Mouse (Mus musculus): ENCODE results near the gene Atxn7l1. TPM values are rescaled to one million over a fixed set of nuclear protein-coding genes. Genes with fewer than 3 reads are reported as not detected.
"Not testable (repeated sequence)": the region's sequence is repeated elsewhere in the genome, so short reads cannot be mapped to it uniquely, and the experiment has no call there.

Atxn7l1 gene
- polyA plus RNA-seq, 1 experiment from 2014 or later: 23.9 TPM

DNA sequence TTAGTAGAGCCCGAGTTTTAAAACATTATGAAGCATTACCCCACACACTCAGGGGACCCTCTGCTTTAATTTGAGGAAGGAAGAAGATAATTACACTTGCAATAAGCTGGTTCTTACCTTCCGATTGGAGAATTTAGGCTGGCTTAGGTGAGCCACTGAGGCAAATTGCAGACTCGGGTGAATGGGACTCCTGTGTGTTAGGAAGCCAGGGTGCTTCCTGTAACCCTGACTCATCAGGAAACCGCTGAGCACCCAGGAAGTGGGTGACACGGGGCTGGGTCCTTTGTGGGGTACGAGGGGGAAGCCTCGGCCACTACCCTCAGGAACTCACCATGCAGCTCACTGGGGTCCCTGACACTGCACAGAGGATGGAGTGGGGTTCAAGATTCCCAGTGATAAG is 12.9 kb downstream of the Atxn7l1 start:
- no peak overlapping the region for H3K9ac ChIP-seq (replicated peaks; ENCODE audit: low read length)
- ATAC-seq (ENCODE audit: low FRiP score, low TSS enrichment): no peak

DNA sequence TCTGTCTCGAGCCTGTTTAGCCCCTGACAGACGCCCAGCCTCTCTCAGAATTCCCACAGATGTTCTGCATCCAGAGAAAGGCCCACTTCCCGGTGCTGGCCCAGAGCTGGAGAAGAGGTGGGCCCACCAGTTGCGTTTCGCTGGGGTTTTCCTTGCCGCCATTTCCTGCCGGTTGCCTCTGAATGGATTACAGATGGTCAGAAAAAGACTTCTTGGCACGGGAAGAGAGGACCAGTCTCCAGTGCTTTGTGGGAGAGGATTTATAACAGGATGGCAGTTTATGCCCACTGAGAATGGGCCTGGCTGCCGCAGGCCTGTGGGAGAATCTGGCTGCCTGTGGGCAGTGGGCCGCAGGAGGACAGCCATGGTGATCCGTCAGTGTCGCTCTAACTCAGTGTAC is 15.0 kb downstream of the Atxn7l1 start:
- no peak overlapping the region for H3K4me2 ChIP-seq (ENCODE audit: low read length)
- no peak overlapping the region for H3K4me3 ChIP-seq (replicated peaks; ENCODE audit: low read depth, low read length)
- H3K36me3 ChIP-seq (ENCODE audit: control insufficient read depth, insufficient read depth, low read length): peaks cover 2% of the 10 kb centered on the region; the same call in 1 of the 2 replicates
- DNase-seq (peak; percentile 50), ATAC-seq (ENCODE audit: low FRiP score, low TSS enrichment) (no peak)
- no peaks in the 10 kb centered on the region for H3K9me3 ChIP-seq (ENCODE audit: control insufficient read depth, low read length)
- no peaks in the 10 kb centered on the region for H3K27me3 ChIP-seq (ENCODE audit: control insufficient read depth, insufficient read depth, low read length)
- H3K9ac ChIP-seq (replicated peaks; ENCODE audit: low read length): no peak overlapping the region
- peak overlapping the region; percentile 41 for H3K27ac ChIP-seq (replicated peaks; ENCODE audit: low read depth, low read length)
- 43% methylated on average over 12 of the region's 12 CpGs for WGBS
- H3K4me1 ChIP-seq (ENCODE audit: control insufficient read depth, insufficient read depth, low read length): peaks cover 11% of the 10 kb centered on the region; the same call in 1 of the 2 replicates

More for the DNA sequence above, 12.9 kb downstream of the Atxn7l1 start:
- Histone ChIP-seq H3K27ac (replicated peaks; ENCODE audit: low read depth, low read length) (no peak overlapping the region), H3K27me3 (ENCODE audit: control insufficient read depth, insufficient read depth, low read length) (no peaks in the 10 kb centered on the region), H3K9me3 (ENCODE audit: control insufficient read depth, low read length) (no peaks in the 10 kb centered on the region), H3K4me3 (replicated peaks; ENCODE audit: low read depth, low read length) (no peak overlapping the region), H3K4me2 (ENCODE audit: low read length) (no peak overlapping the region), H3K4me1 (ENCODE audit: control insufficient read depth, insufficient read depth, low read length) (peaks cover 13% of the 10 kb centered on the region; the same call in 1 of the 2 replicates), H3K36me3 (ENCODE audit: control insufficient read depth, insufficient read depth, low read length) (peaks cover 2% of the 10 kb centered on the region; the same call in 1 of the 2 replicates)
- DNase-seq: no peak
- WGBS: 91% methylated on average over 7 of the region's 7 CpGs

DNA sequence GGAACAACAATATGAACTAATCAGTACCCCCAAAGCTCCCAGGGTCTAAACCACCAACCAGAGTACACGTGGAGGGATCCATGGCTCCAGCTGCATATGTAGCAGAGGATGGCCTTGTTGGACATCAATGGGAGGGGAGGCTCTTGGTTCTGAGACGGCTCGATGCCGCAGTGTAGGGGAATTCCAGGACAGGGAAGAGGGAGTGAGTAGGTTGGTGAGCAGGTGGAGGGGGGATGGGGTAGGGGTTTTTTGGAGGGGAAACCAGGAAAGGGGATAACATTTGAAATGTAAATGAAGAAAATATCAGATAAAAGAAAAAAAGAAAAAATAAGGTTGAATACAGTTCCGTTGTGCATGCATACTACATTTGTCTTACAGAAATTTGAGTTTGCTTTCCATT is 16.5 kb downstream of the Atxn7l1 start:
- H3K9me3 ChIP-seq (ENCODE audit: control insufficient read depth, low read length); H3K4me1 ChIP-seq (ENCODE audit: control insufficient read depth, insufficient read depth, low read length); H3K9ac ChIP-seq (replicated peaks; ENCODE audit: low read length); H3K27me3 ChIP-seq (ENCODE audit: control insufficient read depth, insufficient read depth, low read length); ATAC-seq (ENCODE audit: low FRiP score, low TSS enrichment); DNase-seq; H3K4me2 ChIP-seq (ENCODE audit: low read length); H3K36me3 ChIP-seq (ENCODE audit: control insufficient read depth, insufficient read depth, low read length); H3K27ac ChIP-seq (replicated peaks; ENCODE audit: low read depth, low read length); H3K4me3 ChIP-seq (replicated peaks; ENCODE audit: low read depth, low read length): not testable (repeated sequence)
- 94% methylated on average over 5 of the region's 5 CpGs for WGBS

DNA sequence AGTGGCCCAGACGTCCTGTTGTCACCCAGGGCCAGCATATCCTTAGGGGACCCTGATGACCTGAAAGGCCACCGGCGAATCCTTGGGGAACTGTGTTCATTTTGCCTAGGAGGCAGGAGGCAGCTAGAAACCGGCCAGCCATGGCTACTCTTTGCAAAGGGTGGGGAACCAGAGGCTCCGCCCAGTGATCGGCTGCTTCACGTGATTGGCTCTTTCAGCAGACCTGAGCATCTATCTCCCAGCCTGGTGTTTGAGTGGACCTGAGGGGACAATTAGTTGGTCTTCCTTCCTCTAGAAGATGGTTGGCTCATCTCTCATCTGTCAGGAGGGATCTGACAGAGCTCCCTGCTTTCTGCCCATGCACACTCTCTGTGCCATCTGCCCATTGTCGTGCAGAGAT is 19.2 kb downstream of the Atxn7l1 start:
- Histone ChIP-seq H3K4me1 (ENCODE audit: control insufficient read depth, insufficient read depth, low read length) (0 out of 2 replicates have a peak, but pooled peaks cover 5% of the 10 kb centered on the region), H3K4me2 (ENCODE audit: low read length) (no peak overlapping the region), H3K36me3 (ENCODE audit: control insufficient read depth, insufficient read depth, low read length) (peaks cover 2% of the 10 kb centered on the region; the same call in 1 of the 2 replicates), H3K27me3 (ENCODE audit: control insufficient read depth, insufficient read depth, low read length) (no peaks in the 10 kb centered on the region), H3K9me3 (ENCODE audit: control insufficient read depth, low read length) (no peaks in the 10 kb centered on the region), H3K27ac (replicated peaks; ENCODE audit: low read depth, low read length) (no peak overlapping the region), H3K9ac (replicated peaks; ENCODE audit: low read length) (no peak overlapping the region), H3K4me3 (replicated peaks; ENCODE audit: low read depth, low read length) (no peak overlapping the region)
- no peak for DNase-seq
- ATAC-seq (ENCODE audit: low FRiP score, low TSS enrichment): no peak
- WGBS: 59% methylated on average over 8 of the region's 8 CpGs

DNA sequence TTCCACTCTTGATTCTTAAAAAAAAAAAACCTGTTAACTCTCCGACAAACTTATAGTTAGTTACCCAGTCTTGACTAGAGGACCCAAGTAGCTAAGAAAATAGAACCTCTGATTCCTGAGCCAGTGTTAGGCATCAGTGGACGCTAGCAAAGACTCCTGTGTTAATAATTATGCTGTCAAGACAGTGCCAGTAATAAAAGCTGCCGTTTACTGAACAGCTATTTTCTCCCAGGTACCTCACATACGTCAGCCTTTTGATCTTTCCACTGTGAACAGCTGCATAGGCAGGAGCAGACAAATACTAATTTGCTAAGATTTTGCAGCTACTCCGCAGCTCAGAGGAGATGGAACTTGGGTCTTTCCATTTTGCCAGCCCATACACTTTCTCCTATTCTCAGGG is 20.1 kb downstream of the Atxn7l1 start:
- Histone ChIP-seq H3K36me3 (ENCODE audit: control insufficient read depth, insufficient read depth, low read length) (peaks cover 2% of the 10 kb centered on the region; the same call in 1 of the 2 replicates), H3K9ac (replicated peaks; ENCODE audit: low read length) (no peak overlapping the region), H3K4me3 (replicated peaks; ENCODE audit: low read depth, low read length) (no peak overlapping the region), H3K27ac (replicated peaks; ENCODE audit: low read depth, low read length) (no peak overlapping the region), H3K9me3 (ENCODE audit: control insufficient read depth, low read length) (no peaks in the 10 kb centered on the region), H3K4me2 (ENCODE audit: low read length) (no peak overlapping the region), H3K27me3 (ENCODE audit: control insufficient read depth, insufficient read depth, low read length) (no peaks in the 10 kb centered on the region), H3K4me1 (ENCODE audit: control insufficient read depth, insufficient read depth, low read length) (0 out of 2 replicates have a peak, but pooled peaks cover 4% of the 10 kb centered on the region)
- DNase-seq: no peak
- no peak for ATAC-seq (ENCODE audit: low FRiP score, low TSS enrichment)
- WGBS: 79% methylated on average over 5 of the region's 5 CpGs

DNA sequence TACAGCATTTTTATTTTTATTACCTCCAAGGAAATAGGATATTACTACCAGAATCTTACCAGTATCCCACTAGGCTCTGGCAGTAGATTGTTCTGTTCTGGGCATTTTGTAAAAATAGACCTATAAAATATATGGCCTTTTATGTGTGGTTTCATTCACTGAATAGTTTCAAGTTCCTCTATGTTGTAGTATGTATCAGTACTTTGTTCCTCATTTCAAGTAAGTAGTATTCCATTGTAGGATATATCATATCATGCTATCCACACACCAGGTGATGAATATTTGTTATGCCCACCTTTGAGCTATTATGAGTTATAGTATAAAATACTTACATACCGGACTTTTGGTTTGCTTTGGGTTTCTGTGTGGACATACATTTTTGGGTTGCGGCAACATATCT is 21.0 kb downstream of the Atxn7l1 start:
- Histone ChIP-seq H3K4me1 (ENCODE audit: control insufficient read depth, insufficient read depth, low read length) (no peaks in the 10 kb centered on the region), H3K27ac (replicated peaks; ENCODE audit: low read depth, low read length) (no peak overlapping the region), H3K4me3 (replicated peaks; ENCODE audit: low read depth, low read length) (no peak overlapping the region), H3K9me3 (ENCODE audit: control insufficient read depth, low read length) (no peaks in the 10 kb centered on the region), H3K27me3 (ENCODE audit: control insufficient read depth, insufficient read depth, low read length) (no peaks in the 10 kb centered on the region), H3K9ac (replicated peaks; ENCODE audit: low read length) (no peak overlapping the region), H3K4me2 (ENCODE audit: low read length) (no peak overlapping the region), H3K36me3 (ENCODE audit: control insufficient read depth, insufficient read depth, low read length) (peaks cover 2% of the 10 kb centered on the region; the same call in 1 of the 2 replicates)
- DNase-seq (no peak), ATAC-seq (ENCODE audit: low FRiP score, low TSS enrichment) (no peak)
- WGBS: 95% methylated on average over 2 of the region's 2 CpGs

DNA sequence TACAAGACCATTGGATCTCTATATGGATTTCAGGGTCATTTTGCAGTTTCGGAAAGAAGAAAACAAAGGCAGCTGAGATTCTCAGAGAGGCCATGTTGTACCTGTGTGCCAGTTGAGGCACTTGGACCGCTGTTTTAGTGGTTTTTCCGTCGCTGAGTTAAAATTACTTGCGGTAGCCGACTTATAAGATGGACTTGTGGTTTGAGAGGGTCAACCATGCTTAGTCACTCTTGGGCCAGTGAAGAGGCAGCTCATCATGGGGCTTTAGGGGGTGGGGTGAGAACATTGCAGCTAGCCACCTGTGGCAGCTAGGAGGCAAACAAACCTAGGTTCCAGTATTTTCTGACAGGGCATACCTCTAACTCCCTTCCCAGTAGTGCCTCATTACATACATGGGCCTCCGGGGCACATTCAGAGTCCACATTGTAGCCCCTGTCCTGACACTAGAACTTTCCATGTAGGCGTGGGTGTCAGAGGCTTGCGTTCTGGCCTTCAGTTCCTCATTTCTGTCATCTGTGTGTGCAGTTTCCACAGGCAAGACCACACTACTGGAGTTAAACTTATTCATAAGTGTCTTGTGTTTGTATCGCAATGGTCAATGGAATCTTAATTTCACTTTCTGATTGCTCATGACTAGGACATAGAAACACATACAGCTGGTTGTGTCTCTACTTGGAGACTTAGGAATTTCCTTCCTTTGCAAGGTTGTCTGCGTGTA is 22.4 kb downstream of the Atxn7l1 start:
- H3K27me3 ChIP-seq (ENCODE audit: control insufficient read depth, insufficient read depth, low read length): no peaks in the 10 kb centered on the region
- 92% methylated on average over 11 of the region's 11 CpGs for WGBS
- H3K4me3 ChIP-seq (replicated peaks; ENCODE audit: low read depth, low read length): no peak overlapping the region
- no peak overlapping the region for H3K27ac ChIP-seq (replicated peaks; ENCODE audit: low read depth, low read length)
- no peaks in the 10 kb centered on the region for H3K36me3 ChIP-seq (ENCODE audit: control insufficient read depth, insufficient read depth, low read length)
- ATAC-seq (ENCODE audit: low FRiP score, low TSS enrichment) (no peak), DNase-seq (no peak)
- H3K9me3 ChIP-seq (ENCODE audit: control insufficient read depth, low read length): no peaks in the 10 kb centered on the region
- no peak overlapping the region for H3K9ac ChIP-seq (replicated peaks; ENCODE audit: low read length)
- peaks cover 5% of the 10 kb centered on the region; the same call in 1 of the 2 replicates for H3K4me1 ChIP-seq (ENCODE audit: control insufficient read depth, insufficient read depth, low read length)
- no peak overlapping the region for H3K4me2 ChIP-seq (ENCODE audit: low read length)

DNA sequence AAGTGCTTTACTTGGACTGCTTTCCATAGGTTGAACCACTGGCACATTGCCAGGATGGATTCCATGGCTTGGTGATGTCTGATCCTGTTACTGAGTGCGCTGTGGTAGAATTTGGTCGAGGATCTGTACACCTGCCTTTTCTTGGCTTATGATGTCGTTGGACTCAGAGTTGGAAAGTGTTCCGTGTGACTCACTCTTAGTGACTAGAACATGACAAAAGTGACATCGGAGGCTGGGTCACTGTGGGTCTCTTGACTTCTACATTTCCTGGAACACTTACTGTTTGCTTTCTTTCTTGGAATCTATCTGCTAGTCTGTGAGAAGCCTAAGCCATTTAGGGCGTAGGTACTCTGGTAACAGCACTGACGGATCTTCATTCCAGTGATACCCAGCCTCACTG is 23.3 kb downstream of the Atxn7l1 start:
- no peak overlapping the region for H3K9ac ChIP-seq (replicated peaks; ENCODE audit: low read length)
- no peaks in the 10 kb centered on the region for H3K27me3 ChIP-seq (ENCODE audit: control insufficient read depth, insufficient read depth, low read length)
- H3K4me3 ChIP-seq (replicated peaks; ENCODE audit: low read depth, low read length): no peak overlapping the region
- H3K9me3 ChIP-seq (ENCODE audit: control insufficient read depth, low read length): no peaks in the 10 kb centered on the region
- H3K4me2 ChIP-seq (ENCODE audit: low read length): no peak overlapping the region
- H3K36me3 ChIP-seq (ENCODE audit: control insufficient read depth, insufficient read depth, low read length): no peaks in the 10 kb centered on the region
- no peak overlapping the region for H3K27ac ChIP-seq (replicated peaks; ENCODE audit: low read depth, low read length)
- no peak for DNase-seq
- WGBS: 93% methylated on average over 7 of the region's 7 CpGs
- H3K4me1 ChIP-seq (ENCODE audit: control insufficient read depth, insufficient read depth, low read length): peaks cover 12% of the 10 kb centered on the region
- no peak for ATAC-seq (ENCODE audit: low FRiP score, low TSS enrichment)

DNA sequence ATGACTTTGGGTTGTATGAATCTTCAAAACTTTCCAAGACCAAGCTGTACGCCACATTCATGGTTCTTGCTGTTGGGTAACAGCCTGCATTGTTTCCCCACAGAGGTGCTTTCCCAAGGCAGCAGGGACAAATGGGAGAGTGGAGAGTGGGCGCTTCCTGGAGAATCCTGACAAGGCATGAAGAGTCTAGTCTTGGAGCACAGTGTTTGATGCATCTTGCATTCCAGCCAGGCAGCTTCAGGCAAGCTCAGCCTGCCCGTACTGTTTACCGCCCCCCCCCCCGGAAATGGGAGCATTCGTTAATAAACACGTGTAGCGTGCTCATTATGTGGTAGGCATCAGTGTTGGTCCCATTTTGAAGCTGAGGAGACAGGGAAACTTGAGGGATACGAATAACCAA is 25.4 kb downstream of the Atxn7l1 start:
- no peak for DNase-seq
- no peaks in the 10 kb centered on the region for H3K36me3 ChIP-seq (ENCODE audit: control insufficient read depth, insufficient read depth, low read length)
- 90% methylated on average over 9 of the region's 9 CpGs for WGBS

More for the DNA sequence above, 25.4 kb downstream of the Atxn7l1 start:
- no peak for ATAC-seq (ENCODE audit: low FRiP score, low TSS enrichment)
- Histone ChIP-seq H3K4me3 (replicated peaks; ENCODE audit: low read depth, low read length) (no peak overlapping the region), H3K9ac (replicated peaks; ENCODE audit: low read length) (no peak overlapping the region), H3K4me2 (ENCODE audit: low read length) (no peak overlapping the region), H3K27me3 (ENCODE audit: control insufficient read depth, insufficient read depth, low read length) (no peaks in the 10 kb centered on the region), H3K4me1 (ENCODE audit: control insufficient read depth, insufficient read depth, low read length) (peaks cover 23% of the 10 kb centered on the region), H3K27ac (replicated peaks; ENCODE audit: low read depth, low read length) (no peak overlapping the region), H3K9me3 (ENCODE audit: control insufficient read depth, low read length) (no peaks in the 10 kb centered on the region)
